Mouse (Mus musculus): ENCODE results near the gene Ntn5.

- TF ChIP-seq POLR2A (IDR thresholded peaks at IDR 0.05; ENCODE audit: control insufficient read depth, extremely low read depth, insufficient read depth, low read length, poor library complexity) (no peak), CTCF (IDR thresholded peaks at IDR 0.05; ENCODE audit: borderline replicate concordance, control insufficient read depth, extremely low read depth, insufficient read depth, low read length, poor library complexity) (no peak)
These were observed 5.3 kb downstream of the Ntn5 start for GRCm38 (mm10) chr7:45689099-45689498.
